Mouse (Mus musculus) CH12.LX (cell line): ENCODE measurements at regions not wholly inside any gene's neighbourhood (a gene's known extent, or its start where the extent isn't known, plus 50 kb on each side); places are given as distances from the start of the nearest gene placed in this dataset.

ENCODE experiments used
- DNase-seq: peaks from one replicate; pipeline ENCODE4 v3.0.0-alpha.2; 2013; ENCODE audit errors: extremely low read depth
- H3K27ac ChIP-seq: 2 replicates; pipeline ENCODE4 v1.5.1; 2012; ENCODE audit warnings: low read depth, mild to moderate bottlenecking, control low read depth, moderate library complexity; ENCODE audit not compliant: insufficient read depth
- H3K27me3 ChIP-seq: replicated peaks from 2 replicates; pipeline ENCODE3; 2012; ENCODE audit warnings: inconsistent platforms
- H3K36me3 ChIP-seq, 2 experiments: replicated peaks in 1 of 2; 2 replicates each; pipeline versions ENCODE3 to v1.6.1; 2012; ENCODE audit warnings: inconsistent platforms in 1 of 2, low read length in 1 of 2, mild to moderate bottlenecking in 1 of 2, mixed read lengths in 1 of 2, moderate library complexity in 1 of 2; ENCODE audit not compliant: control insufficient read depth in 1 of 2, insufficient read depth in 1 of 2
- H3K4me1 ChIP-seq, 2 experiments: 2 replicates each; pipeline ENCODE4 v1.6.1; 2012; ENCODE audit warnings: inconsistent platforms in 1 of 2, moderate library complexity in 1 of 2; ENCODE audit not compliant: insufficient read depth in 2 of 2, control insufficient read depth in 1 of 2
- H3K4me2 ChIP-seq: 2 replicates; pipeline ENCODE4 v1.6.1; 2012; ENCODE audit warnings: low read depth, mild to moderate bottlenecking, control low read depth; ENCODE audit not compliant: poor library complexity, insufficient read depth, severe bottlenecking
- H3K4me3 ChIP-seq, 3 experiments: fragments of 150-350 bp in 1 of 3; sonication (generic) in 1 of 3; replicated peaks in 1 of 3; 2 replicates each; pipeline versions ENCODE3 to v1.5.1; 2011 to 2012; ENCODE audit warnings: low read depth in 2 of 3, low read length in 2 of 3, mild to moderate bottlenecking in 2 of 3, moderate library complexity in 2 of 3, control low read depth in 1 of 3, improper control_type of control experiment in 1 of 3, inconsistent platforms in 1 of 3, mixed read lengths in 1 of 3; ENCODE audit not compliant: poor library complexity in 1 of 3
- H3K79me2 ChIP-seq: replicated peaks from 2 replicates; pipeline ENCODE4 v1.6.1; 2012; ENCODE audit warnings: mild to moderate bottlenecking, moderate library complexity; ENCODE audit not compliant: control insufficient read depth, poor library complexity, insufficient read depth, severe bottlenecking; ENCODE audit errors: extremely low read depth
- H3K9ac ChIP-seq: 2 replicates; pipeline ENCODE4 v1.6.1; 2012; ENCODE audit warnings: low read depth, mild to moderate bottlenecking, control low read depth, moderate library complexity; ENCODE audit not compliant: insufficient read depth
- H3K9me3 ChIP-seq: replicated peaks from 2 replicates; pipeline ENCODE3; 2012; ENCODE audit warnings: low read length, inconsistent platforms, mixed read lengths
- BHLHE40 ChIP-seq: IDR thresholded peaks from 2 replicates; pipeline ENCODE4 v1.6.1; 2011; ENCODE audit warnings: mild to moderate bottlenecking, low read depth, low read length, improper control_type of control experiment
- CHD2 ChIP-seq: IDR thresholded peaks from 2 replicates; pipeline ENCODE4 v1.6.1; 2011; ENCODE audit warnings: low read length, improper control_type of control experiment
- CTCF ChIP-seq, 2 experiments: IDR thresholded peaks in 1 of 2; conservative IDR thresholded peaks in 1 of 2; 2 replicates each; pipeline ENCODE4 v1.5.1; 2011 to 2012; ENCODE audit warnings: low read depth in 2 of 2, low read length in 2 of 2, improper control_type of control experiment in 1 of 2, inconsistent platforms in 1 of 2, mild to moderate bottlenecking in 1 of 2, moderate library complexity in 1 of 2
- E2F4 ChIP-seq: IDR thresholded peaks from 2 replicates; pipeline ENCODE4 v1.6.1; 2011; ENCODE audit warnings: low read depth, low read length, improper control_type of control experiment; ENCODE audit not compliant: insufficient replicate concordance
- EP300 ChIP-seq: IDR thresholded peaks from 2 replicates; pipeline ENCODE4 v1.6.1; 2011; ENCODE audit warnings: low read length, improper control_type of control experiment
- ETS1 ChIP-seq: conservative IDR thresholded peaks from 2 replicates; pipeline ENCODE4 v1.6.1; 2012; ENCODE audit warnings: low read depth, mild to moderate bottlenecking, inconsistent platforms, low read length, improper control_type of control experiment, moderate library complexity
- GABPA ChIP-seq: IDR thresholded peaks from 2 replicates; pipeline ENCODE4 v1.6.1; 2012; ENCODE audit warnings: low read depth, low read length, improper control_type of control experiment, inconsistent platforms; ENCODE audit not compliant: insufficient replicate concordance
- JUN ChIP-seq: IDR thresholded peaks from 2 replicates; pipeline ENCODE4 v1.6.1; 2011; ENCODE audit warnings: low read depth, mild to moderate bottlenecking, low read length, improper control_type of control experiment, moderate library complexity; ENCODE audit not compliant: insufficient read depth
- JUND ChIP-seq: conservative IDR thresholded peaks from 2 replicates; pipeline ENCODE4 v1.6.1; 2011; ENCODE audit warnings: low read depth, low read length, improper control_type of control experiment
- KAT2A ChIP-seq: IDR thresholded peaks from 2 replicates; pipeline ENCODE4 v1.6.1; 2012; ENCODE audit warnings: low read length, improper control_type of control experiment, inconsistent platforms; ENCODE audit not compliant: insufficient replicate concordance
- MAFK ChIP-seq: IDR thresholded peaks from 2 replicates; pipeline ENCODE4 v1.6.1; 2011; ENCODE audit warnings: low read length, improper control_type of control experiment; ENCODE audit not compliant: insufficient replicate concordance
- MAZ ChIP-seq: IDR thresholded peaks from 2 replicates; pipeline ENCODE4 v1.6.1; 2012; ENCODE audit warnings: low read depth, mild to moderate bottlenecking, inconsistent platforms, low read length, improper control_type of control experiment, moderate library complexity
- NELFE ChIP-seq: IDR thresholded peaks from 2 replicates; pipeline ENCODE4 v1.6.1; 2011; ENCODE audit warnings: low read depth, low read length, improper control_type of control experiment
- NRF1 ChIP-seq: IDR thresholded peaks from 2 replicates; pipeline ENCODE4 v1.6.1; 2014; ENCODE audit warnings: low read depth, mild to moderate bottlenecking, inconsistent platforms, low read length, improper control_type of control experiment, moderate library complexity
- PAX5 ChIP-seq: IDR thresholded peaks from 2 replicates; pipeline ENCODE4 v1.6.1; 2012; ENCODE audit warnings: low read length, inconsistent platforms, mixed read lengths
- POLR2AphosphoS2 ChIP-seq: IDR thresholded peaks from 2 replicates; pipeline ENCODE4 v1.6.1; 2011; ENCODE audit warnings: low read depth, low read length, improper control_type of control experiment
- SIN3A ChIP-seq: IDR thresholded peaks from 2 replicates; pipeline ENCODE4 v1.6.1; 2012; ENCODE audit warnings: low read length, improper control_type of control experiment, inconsistent platforms
- SMC3 ChIP-seq: IDR thresholded peaks from 2 replicates; pipeline ENCODE4 v1.6.1; 2011; ENCODE audit warnings: low read depth, low read length, improper control_type of control experiment
- USF2 ChIP-seq: conservative IDR thresholded peaks from 2 replicates; pipeline ENCODE4 v1.6.1; 2011; ENCODE audit warnings: low read depth, low read length, improper control_type of control experiment
- ZC3H11A ChIP-seq: IDR thresholded peaks from 2 replicates; pipeline ENCODE4 v1.6.1; 2012; ENCODE audit warnings: low read depth, mild to moderate bottlenecking, inconsistent platforms, low read length, improper control_type of control experiment
- ZKSCAN1 ChIP-seq: IDR thresholded peaks from 2 replicates; pipeline ENCODE4 v1.6.1; 2012; ENCODE audit warnings: low read depth, inconsistent platforms, low read length, improper control_type of control experiment, borderline replicate concordance
- dilution Hi-C: fragments of 300-500 bp; cut with MboI; formaldehyde crosslinking; loops from 2 replicates; pipeline ENCODE4 v1.14.3; 2020; ENCODE audit warnings: low sequenced_read_pairs; ENCODE audit not compliant: extremely low pct_unique_long_range_greater_than_20kb, extremely low pct_ligation_motif_present
- in situ Hi-C: fragments of 300-500 bp; cut with MboI; formaldehyde crosslinking; loops from 3 replicates; pipeline ENCODE4 v1.14.3; 2019; ENCODE audit warnings: low sequenced_read_pairs, low pct_ligation_motif_present, low pct_unique_long_range_greater_than_20kb, mixed read lengths

- Histone ChIP-seq H3K4me3 (no peak overlapping the region), H3K79me2 (no peaks in the 10 kb centered on the region), H3K36me3 (no peaks in the 10 kb centered on the region), H3K4me2 (no peak overlapping the region), H3K4me1 (no peaks in the 10 kb centered on the region), H3K9ac (no peak overlapping the region), H3K27ac (no peak overlapping the region), H3K27me3 (no peaks in the 10 kb centered on the region), H3K9me3 (no peaks in the 10 kb centered on the region)
- no peak for DNase-seq
- no peak for TF ChIP-seq SIN3A
- no peak for TF ChIP-seq CHD2
- TF ChIP-seq GABPA: no peak
- TF ChIP-seq PAX5: no peak
- no peak for TF ChIP-seq USF2
- no peak for TF ChIP-seq ZC3H11A
- TF ChIP-seq ETS1: no peak
- TF ChIP-seq KAT2A: no peak
- TF ChIP-seq MAZ: no peak
- no peak for TF ChIP-seq NELFE
- TF ChIP-seq NRF1: no peak
- TF ChIP-seq E2F4: no peak
- no peak for TF ChIP-seq ZKSCAN1
- in situ Hi-C loops (no loop called here), dilution Hi-C loops (no loop called here)
These were observed 89.2 kb downstream of the Tmem170b start for GRCm38 (mm10) chr13:41694749-41695419.

- dilution Hi-C loops (no loop called here), in situ Hi-C loops (no loop called here)
- TF ChIP-seq CTCF (conservative IDR thresholded peaks at IDR 0.05 in 1 of 2, IDR thresholded peaks at IDR 0.05 in 1 of 2; ENCODE audit: low read depth in 2 of 2, low read length in 2 of 2) (no peak), ZKSCAN1 (no peak), JUN (no peak), EP300 (no peak), MAZ (no peak), MAFK (no peak), SMC3 (no peak), KAT2A (no peak), ZC3H11A (no peak), JUND (no peak), BHLHE40 (no peak), POLR2AphosphoS2 (no peak)
These were observed 91.2 kb downstream of the Tmem170b start for GRCm38 (mm10) chr13:41696767-41697445.

More at GRCm38 (mm10) chr13:41696767-41697445, 91.2 kb downstream of the Tmem170b start:
- Histone ChIP-seq H3K4me3 (no peak overlapping the region), H3K27ac (no peak overlapping the region), H3K9ac (no peak overlapping the region), H3K4me2 (no peak overlapping the region), H3K36me3 (no peaks in the 10 kb centered on the region), H3K27me3 (no peaks in the 10 kb centered on the region), H3K9me3 (no peaks in the 10 kb centered on the region), H3K79me2 (no peaks in the 10 kb centered on the region), H3K4me1 (no peaks in the 10 kb centered on the region)
- no peak for DNase-seq
